Mouse (Mus musculus) embryonic facial prominence, embryonic 11.5 days (tissue): ENCODE data around the gene Zfp329. TPM values are rescaled to one million over a fixed set of nuclear protein-coding genes. Genes with fewer than 3 reads are reported as not detected.
"Not testable (repeated sequence)": the region's sequence is repeated elsewhere in the genome, so short reads cannot be mapped to it uniquely, and the experiment has no call there.

ENCODE experiments used
- ATAC-seq: fragments of 200-750 bp; cut with Nextera tagmentation; replicated peaks from 2 replicates; pipeline ENCODE4 v1.8.0; 2017; ENCODE audit warnings: low read depth; ENCODE audit not compliant: insufficient number of reproducible peaks, low FRiP score, low TSS enrichment
- DNase-seq: peaks from one replicate; pipeline ENCODE4 v3.0.0-alpha.2; 2015; ENCODE audit warnings: low spot score
- H3K27ac ChIP-seq: fragments of 300-500 bp; sonication (generic); replicated peaks from 2 replicates; pipeline ENCODE4 v1.5.1; 2014; ENCODE audit warnings: mild to moderate bottlenecking, low read depth, low read length, control low read depth
- H3K27me3 ChIP-seq: fragments of 300-500 bp; sonication (generic); 2 replicates; pipeline ENCODE4 v1.6.1; 2014; ENCODE audit warnings: mild to moderate bottlenecking, low read length, moderate library complexity, mixed read lengths; ENCODE audit not compliant: control insufficient read depth, insufficient read depth
- H3K36me3 ChIP-seq: fragments of 300-500 bp; sonication (generic); replicated peaks from 2 replicates; pipeline ENCODE4 v1.6.1; 2014; ENCODE audit warnings: low read depth, mild to moderate bottlenecking, low read length, moderate library complexity, mixed read lengths; ENCODE audit not compliant: control insufficient read depth, insufficient read depth
- H3K4me1 ChIP-seq: fragments of 300-500 bp; sonication (generic); 2 replicates; pipeline ENCODE4 v1.6.1; 2014; ENCODE audit warnings: low read length, mixed read lengths; ENCODE audit not compliant: control insufficient read depth, insufficient read depth
- H3K4me2 ChIP-seq: fragments of 300-500 bp; sonication (generic); 2 replicates; pipeline ENCODE4 v1.6.1; 2014; ENCODE audit warnings: low read depth, mild to moderate bottlenecking, control low read depth, low read length, moderate library complexity
- H3K4me3 ChIP-seq: fragments of 300-500 bp; sonication (generic); 2 replicates; pipeline ENCODE4 v1.5.1; 2014; ENCODE audit warnings: low read depth, low read length, control low read depth
- H3K9ac ChIP-seq: fragments of 300-500 bp; sonication (generic); replicated peaks from 2 replicates; pipeline ENCODE4 v1.6.1; 2014; ENCODE audit warnings: mild to moderate bottlenecking, control low read depth, low read length
- H3K9me3 ChIP-seq: fragments of 300-500 bp; sonication (generic); replicated peaks from 2 replicates; pipeline ENCODE4 v1.6.1; 2016; ENCODE audit warnings: mild to moderate bottlenecking, low read length, inconsistent platforms, mixed read lengths; ENCODE audit not compliant: control insufficient read depth
- WGBS: fragments of 180-500 bp; shearing (Covaris S2); extraction: QIAGEN DNeasy Blood & Tissue Kit; methylation state at CpG from one replicate; pipeline ENCODE4 v1.1.7; 2014; 5-methylcytosine and 5-hydroxymethylcytosine counted together
- polyA plus RNA-seq: library from polyadenylated mRNA; unstranded; fragments of >200 nt; fragmentation: Nextera tagmentation; extraction: Ambion mirVana; gene quantifications from 2 replicates; pipeline ENCODE4 v1.2.1, GENCODE M21; 2014

Zfp329 gene
- polyA plus RNA-seq, 1 experiment from 2014 or later, result 18.6 TPM

DNA sequence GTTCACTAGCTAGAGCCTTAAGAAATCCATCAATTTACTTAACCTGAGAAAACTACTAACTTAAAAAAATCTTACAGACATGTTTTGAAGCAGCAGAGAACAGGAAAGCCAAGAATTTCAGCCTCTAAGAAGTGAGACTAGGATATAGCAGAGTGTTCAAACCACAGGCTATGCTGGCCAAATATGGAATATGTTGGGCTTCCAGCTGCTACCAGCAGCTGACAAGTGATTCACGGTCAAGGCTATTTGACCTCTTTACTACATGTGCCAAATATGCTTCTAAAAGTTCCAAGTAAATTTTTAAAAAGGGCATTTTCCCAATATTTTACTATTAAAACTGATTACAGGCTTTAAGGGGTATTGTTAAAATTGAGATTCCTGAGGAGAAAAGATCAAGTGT lies 19.1 kb downstream of the Zfp329 start:
- H3K4me3 ChIP-seq, result no peak overlapping the region
- no peak for ATAC-seq
- H3K9ac ChIP-seq, result no peak overlapping the region
- no peak overlapping the region for H3K27ac ChIP-seq
- H3K9me3 ChIP-seq, result no peaks in the 10 kb centered on the region
- WGBS, result 84% methylated on average over 1 of the region's 1 CpGs
- no peak for DNase-seq
- no peaks in the 10 kb centered on the region for H3K27me3 ChIP-seq
- H3K36me3 ChIP-seq, result no peaks in the 10 kb centered on the region
- H3K4me2 ChIP-seq, result no peak overlapping the region
- no peaks in the 10 kb centered on the region for H3K4me1 ChIP-seq

DNA sequence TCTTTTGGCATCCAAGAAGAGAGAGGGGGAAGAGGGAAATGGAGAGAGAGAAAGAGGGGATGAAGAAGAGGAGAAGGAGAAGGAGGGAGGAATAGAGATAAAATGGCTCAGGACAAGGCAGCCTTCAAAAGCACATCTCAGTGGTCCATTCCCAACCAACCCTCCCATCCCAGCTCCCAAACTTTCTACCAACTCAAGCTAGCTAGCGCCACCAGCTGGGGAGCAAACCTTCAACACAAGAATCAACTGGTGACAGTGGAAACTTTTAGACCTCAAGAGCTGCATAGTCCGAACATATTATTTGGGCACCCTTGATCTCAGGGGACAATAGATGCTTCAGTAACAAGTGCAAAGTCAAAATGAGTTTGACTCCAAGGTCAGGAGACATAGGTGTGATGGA lies 20.7 kb downstream of the Zfp329 start:
- 76% methylated on average over 2 of the region's 2 CpGs for WGBS
- no peak overlapping the region for H3K4me2 ChIP-seq
- no peaks in the 10 kb centered on the region for H3K9me3 ChIP-seq
- H3K4me1 ChIP-seq, result no peaks in the 10 kb centered on the region
- no peaks in the 10 kb centered on the region for H3K27me3 ChIP-seq
- H3K27ac ChIP-seq, result no peak overlapping the region
- ATAC-seq (no peak), DNase-seq (no peak)
- H3K4me3 ChIP-seq, result no peak overlapping the region
- H3K36me3 ChIP-seq, result no peaks in the 10 kb centered on the region
- H3K9ac ChIP-seq, result no peak overlapping the region

DNA sequence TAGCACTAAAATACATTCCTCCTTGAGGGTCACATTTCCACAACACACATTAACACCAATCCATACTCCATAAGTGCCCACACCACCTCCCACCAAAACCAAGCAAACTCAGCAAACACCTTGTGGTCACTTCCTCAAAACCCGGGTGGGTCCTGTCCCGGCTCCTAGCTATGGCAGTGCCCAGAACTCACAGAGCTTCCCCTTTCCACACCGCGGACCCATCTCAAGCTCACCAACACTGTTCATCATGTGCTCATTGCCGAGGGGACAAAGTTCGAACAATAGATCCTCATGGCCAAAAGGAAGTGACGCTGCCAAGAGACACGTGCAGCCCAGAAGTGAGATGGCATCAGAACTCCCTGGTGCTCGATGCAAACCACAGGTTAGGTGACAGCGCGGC lies 26.0 kb downstream of the Zfp329 start:
- H3K9ac ChIP-seq, result not testable (repeated sequence)

DNA sequence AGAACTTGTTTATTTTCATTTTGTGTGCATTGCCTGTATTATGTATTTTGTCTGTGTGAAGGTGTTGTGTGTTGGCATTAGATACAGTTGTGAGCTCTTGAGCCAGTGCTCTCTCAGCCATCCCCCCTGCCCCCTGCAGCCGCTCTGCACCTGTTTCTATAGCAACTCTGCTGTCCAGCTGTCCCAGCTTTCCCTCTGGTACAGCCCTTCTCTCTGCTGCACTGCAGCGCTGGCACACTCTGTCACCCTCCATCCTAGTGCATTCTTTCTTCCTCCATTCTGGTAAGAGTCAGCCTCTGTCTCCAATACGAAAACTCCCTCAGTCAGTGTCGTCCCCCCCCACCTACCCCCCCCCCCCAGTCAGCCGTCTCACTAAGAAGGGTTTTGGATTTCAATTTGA lies 30.6 kb downstream of the Zfp329 start:
- Histone ChIP-seq H3K27ac (no peak overlapping the region), H3K36me3 (no peaks in the 10 kb centered on the region), H3K9ac (no peak overlapping the region), H3K4me1 (no peaks in the 10 kb centered on the region), H3K4me3 (no peak overlapping the region), H3K27me3 (no peaks in the 10 kb centered on the region), H3K4me2 (no peak overlapping the region), H3K9me3 (no peaks in the 10 kb centered on the region)
- DNase-seq (no peak), ATAC-seq (no peak)
- 21% methylated on average over 5 of the region's 5 CpGs for WGBS

More for the DNA sequence above, 26.0 kb downstream of the Zfp329 start:
- DNase-seq, H3K4me1 ChIP-seq, H3K4me2 ChIP-seq, H3K4me3 ChIP-seq, H3K27me3 ChIP-seq, H3K27ac ChIP-seq, H3K36me3 ChIP-seq, ATAC-seq, H3K9me3 ChIP-seq: not testable (repeated sequence)
- 89% methylated on average over 11 of the region's 11 CpGs for WGBS

DNA sequence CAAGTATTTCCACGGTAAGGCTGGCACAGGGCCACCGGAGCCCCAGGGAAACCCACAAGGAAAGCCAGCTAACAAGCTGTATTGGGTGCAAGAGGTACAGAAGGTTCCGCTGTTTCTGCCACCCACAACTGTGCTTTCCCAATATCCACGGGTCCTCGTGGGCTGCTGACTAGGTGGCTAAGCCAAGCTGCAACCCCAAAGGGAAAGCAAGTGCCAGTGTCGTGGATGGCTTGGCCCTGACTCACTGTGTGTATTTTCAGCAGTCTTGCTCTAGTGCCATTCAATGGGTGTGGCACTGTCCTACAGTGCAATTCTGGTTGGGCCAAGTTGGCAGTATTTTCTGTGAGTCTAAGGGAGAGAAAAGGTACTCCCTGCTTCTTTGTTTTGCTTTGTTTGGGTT lies 31.3 kb downstream of the Zfp329 start:
- Histone ChIP-seq H3K27ac (no peak overlapping the region), H3K9ac (no peak overlapping the region), H3K9me3 (no peaks in the 10 kb centered on the region), H3K4me3 (no peak overlapping the region), H3K36me3 (no peaks in the 10 kb centered on the region), H3K4me2 (no peak overlapping the region), H3K27me3 (no peaks in the 10 kb centered on the region), H3K4me1 (no peaks in the 10 kb centered on the region)
- 76% methylated on average over 6 of the region's 6 CpGs for WGBS
- no peak for DNase-seq
- ATAC-seq, result no peak

DNA sequence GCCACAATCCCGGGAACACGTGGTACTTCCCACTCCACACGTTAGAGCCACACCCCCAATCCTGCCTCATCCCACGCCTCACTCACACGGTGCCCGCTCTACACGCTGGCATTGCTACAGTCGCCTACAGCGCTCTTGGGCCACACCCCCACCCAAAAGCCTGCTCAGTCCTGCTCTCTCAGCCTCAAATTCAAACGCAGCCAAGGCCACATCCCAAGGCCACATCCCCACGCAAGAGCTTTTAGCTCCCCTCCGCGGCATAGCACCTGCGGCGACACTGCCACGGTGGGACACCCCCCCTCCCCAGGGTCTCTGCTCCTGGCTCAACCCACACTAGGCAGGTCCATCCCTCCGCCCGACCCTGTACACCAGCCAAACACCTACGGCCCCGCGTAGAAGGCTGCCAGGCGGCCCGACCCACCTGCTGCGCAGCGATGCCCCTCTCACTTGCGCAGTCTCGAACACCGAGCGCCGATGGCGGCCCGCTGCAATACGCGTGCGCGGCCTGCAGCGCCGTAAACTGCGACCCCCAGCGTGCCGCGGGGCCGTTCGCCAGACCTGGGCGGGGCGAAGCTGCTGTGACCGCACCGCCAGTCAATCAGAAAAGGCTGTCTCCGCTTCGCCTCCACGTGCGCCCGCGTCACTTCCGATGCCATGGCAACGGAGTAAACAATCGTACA lies 38.4 kb downstream of the Zfp329 start:
- H3K4me3 ChIP-seq, result peak overlapping the region; percentile 56
- no peaks in the 10 kb centered on the region for H3K9me3 ChIP-seq
- peak overlapping the region; percentile 68 for H3K9ac ChIP-seq
- ATAC-seq (peak; percentile 95), DNase-seq (peak; percentile 92)
- under 1% methylated on average over 57 of the region's 57 CpGs for WGBS
- no peaks in the 10 kb centered on the region for H3K36me3 ChIP-seq
- peak overlapping the region; percentile 69 for H3K4me2 ChIP-seq
- no peak overlapping the region for H3K27ac ChIP-seq
- H3K4me1 ChIP-seq, result no peaks in the 10 kb centered on the region; the same call in 1 of the 2 replicates
- H3K27me3 ChIP-seq, result no peaks in the 10 kb centered on the region

DNA sequence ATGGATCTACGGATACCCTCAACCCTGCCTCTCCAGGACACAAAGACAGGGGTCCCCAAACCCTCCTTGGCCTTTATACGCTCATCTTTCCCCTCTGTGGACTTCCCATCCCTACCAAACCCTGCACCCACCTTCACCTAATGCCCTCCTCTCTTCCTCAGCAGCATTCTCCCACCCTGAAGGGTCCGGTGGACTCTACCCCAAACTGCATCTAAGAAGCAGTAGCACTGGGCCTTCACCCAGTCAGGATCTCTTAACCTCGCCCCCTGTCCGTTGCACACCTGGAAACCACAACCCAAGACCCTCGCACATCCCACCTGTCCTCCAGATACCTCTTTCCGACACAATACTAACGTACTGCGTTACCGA lies 38.9 kb downstream of the Zfp329 start:
- WGBS, result 20% methylated on average over 10 of the region's 10 CpGs
- Histone ChIP-seq H3K9me3 (no peaks in the 10 kb centered on the region), H3K4me2 (peak overlapping the region; percentile 69), H3K4me1 (no peaks in the 10 kb centered on the region; the same call in 1 of the 2 replicates), H3K36me3 (no peaks in the 10 kb centered on the region), H3K27me3 (no peaks in the 10 kb centered on the region), H3K4me3 (peak overlapping the region; percentile 56), H3K27ac (no peak overlapping the region), H3K9ac (peak overlapping the region; percentile 68)
- ATAC-seq, result no peak; the same call in 1 of the 2 replicates
- no peak for DNase-seq

DNA sequence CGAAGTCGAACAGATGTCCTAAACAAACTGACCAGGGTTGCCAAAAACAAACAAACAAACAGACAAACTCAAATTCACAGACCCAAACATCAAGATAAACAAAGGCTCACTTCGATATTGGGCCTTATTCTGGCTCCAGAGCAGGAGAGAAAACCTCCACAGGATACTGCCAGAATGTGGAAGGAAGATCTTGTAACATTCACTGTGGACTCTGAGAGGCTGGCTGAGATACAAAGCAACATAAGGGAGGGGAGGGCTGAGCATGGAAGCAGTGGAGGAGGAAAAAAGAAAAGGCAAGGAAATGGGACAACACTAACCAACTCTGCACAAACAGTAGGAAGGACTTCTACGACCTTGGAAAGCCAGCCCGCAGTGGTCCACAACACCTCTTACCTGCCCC lies 39.5 kb downstream of the Zfp329 start:
- Histone ChIP-seq H3K36me3 (peaks cover 4% of the 10 kb centered on the region), H3K4me3 (no peak overlapping the region), H3K4me1 (no peaks in the 10 kb centered on the region; the same call in 1 of the 2 replicates), H3K27ac (no peak overlapping the region), H3K9me3 (no peaks in the 10 kb centered on the region), H3K9ac (no peak overlapping the region), H3K27me3 (no peaks in the 10 kb centered on the region), H3K4me2 (no peak overlapping the region)
- no peak for ATAC-seq
- 86% methylated on average over 5 of the region's 5 CpGs for WGBS
- no peak for DNase-seq
